ENCODE assay signal across 16 mouse cellular contexts in the genomic region with DNA sequence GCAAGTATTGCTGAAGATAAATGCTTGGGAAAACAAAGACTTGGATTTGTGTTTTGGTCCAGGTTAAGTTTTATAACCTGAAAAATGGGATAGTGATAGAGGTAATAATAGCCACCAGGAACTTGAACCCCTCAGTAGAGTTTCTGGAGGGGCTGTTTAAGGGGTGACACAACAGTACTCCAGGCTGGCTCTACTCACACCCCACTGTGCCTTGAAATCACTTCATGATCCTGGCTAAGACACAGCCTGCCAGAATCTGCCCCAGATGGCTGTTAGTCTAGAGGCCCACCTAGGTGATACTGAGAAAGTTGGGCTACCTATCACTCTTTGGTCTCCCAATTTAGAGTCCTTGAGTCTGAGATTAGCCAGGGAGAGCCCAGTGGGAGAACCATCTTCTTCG. TPM values are rescaled to one million over a fixed set of nuclear protein-coding genes. Genes with fewer than 3 reads are reported as not detected.
A peak's percentile ranks its signal among the peaks of the same experiment; 100 is the strongest.
DNase-seq lines count a peak whose midpoint lies in the region; ATAC-seq and TF ChIP-seq lines count a peak whose summit lies in the region.
"Had no signal": no experiment of that assay in that cellular context is flagged by ENCODE, and none has a peak within 500 bp of the region (broad histone marks: within the 10 kb centered on the region; RNA-seq: fewer than 3 reads in every experiment).

No protein-coding gene starts in this region.

- 33% methylated on average over 1 of the region's 1 CpGs for WGBS in embryonic facial prominence, embryonic 14.5 days
- WGBS in hindbrain, embryonic 13.5 days: 79% methylated on average over 1 of the region's 1 CpGs
- WGBS in midbrain, embryonic 15.5 days: 77% methylated on average over 1 of the region's 1 CpGs
- WGBS in heart, embryonic 10.5 days: 38% methylated on average over 1 of the region's 1 CpGs

- TF ChIP-seq CTCF in cortical plate, adult 2 months (IDR thresholded peaks at IDR 0.05; ENCODE audit: extremely low read depth, insufficient read depth, low read length): no peak

- H3K4me3 ChIP-seq in cortical plate, adult 2 months (ENCODE audit: insufficient read depth, low read length): peak overlapping the region; percentile 91
- H3K4me3 ChIP-seq in embryonic facial prominence, embryonic 14.5 days (ENCODE audit: low read depth, low read length): no peak overlapping the region
- H3K4me3 ChIP-seq in hindbrain, embryonic 13.5 days: peak overlapping the region; percentile 91
- peak overlapping the region; percentile 72 for H3K4me3 ChIP-seq in midbrain, embryonic 15.5 days
- H3K4me3 ChIP-seq in heart, embryonic 10.5 days: no peak overlapping the region

- TF ChIP-seq POLR2A in cortical plate, adult 2 months (IDR thresholded peaks at IDR 0.05; ENCODE audit: extremely low read depth, insufficient read depth, low read length): no peak

- no peak overlapping the region for H3K27ac ChIP-seq in cortical plate, adult 2 months (ENCODE audit: insufficient read depth, low read length)
- H3K27ac ChIP-seq in embryonic facial prominence, embryonic 14.5 days (replicated peaks; ENCODE audit: low read depth, low read length): no peak overlapping the region
- 0 out of 2 replicates have a peak overlapping the region, but pooled peaks have one; percentile 94 for H3K27ac ChIP-seq in hindbrain, embryonic 13.5 days
- H3K27ac ChIP-seq in midbrain, embryonic 15.5 days: peak overlapping the region; percentile 87
- H3K27ac ChIP-seq in heart, embryonic 10.5 days: no peak overlapping the region
- H3K27ac ChIP-seq: embryonic facial prominence, embryonic 15.5 days; heart, embryonic 13.5 days; limb, embryonic 10.5 days had no signal

- no peaks in the 10 kb centered on the region for H3K36me3 ChIP-seq in embryonic facial prominence, embryonic 14.5 days (ENCODE audit: control insufficient read depth, insufficient read depth, low read length)
- H3K36me3 ChIP-seq in hindbrain, embryonic 13.5 days: peaks cover 15% of the 10 kb centered on the region
- no peaks in the 10 kb centered on the region for H3K36me3 ChIP-seq in midbrain, embryonic 15.5 days (replicated peaks)
- no peaks in the 10 kb centered on the region for H3K36me3 ChIP-seq in heart, embryonic 10.5 days
- H3K36me3 ChIP-seq: embryonic facial prominence, embryonic 15.5 days; heart, embryonic 13.5 days; limb, embryonic 10.5 days had no signal

- ATAC-seq in embryonic facial prominence, embryonic 14.5 days (ENCODE audit: low read depth): no peak
- no peak for ATAC-seq in hindbrain, embryonic 13.5 days (ENCODE audit: low FRiP score)
- ATAC-seq in midbrain, embryonic 15.5 days (replicated peaks): no peak

- H3K4me2 ChIP-seq in embryonic facial prominence, embryonic 14.5 days (ENCODE audit: low read depth, low read length): peak overlapping the region; percentile 46; the same call in 1 of the 2 replicates
- H3K4me2 ChIP-seq in hindbrain, embryonic 13.5 days: peak overlapping the region; percentile 75
- peak overlapping the region; percentile 65 for H3K4me2 ChIP-seq in midbrain, embryonic 15.5 days

- no peak for DNase-seq in embryonic facial prominence, embryonic 14.5 days (ENCODE audit: low spot score)
- no peak for DNase-seq in heart, embryonic 10.5 days (ENCODE audit: low spot score)
- no peak for DNase-seq in thymus, postnatal 36 days
- no peak for DNase-seq in heart, adult 8-10 months (ENCODE audit: low spot score)
- DNase-seq: layer of hippocampus, adult 9-11 months had no signal

- H3K4me1 ChIP-seq in cortical plate, adult 2 months (ENCODE audit: control insufficient read depth, insufficient read depth, low read length): peaks cover 8% of the 10 kb centered on the region; the same call in 1 of the 2 replicates
- no peaks in the 10 kb centered on the region for H3K4me1 ChIP-seq in embryonic facial prominence, embryonic 14.5 days (ENCODE audit: control insufficient read depth, insufficient read depth, low read length)
- H3K4me1 ChIP-seq in hindbrain, embryonic 13.5 days (replicated peaks): peaks cover 54% of the 10 kb centered on the region
- H3K4me1 ChIP-seq in midbrain, embryonic 15.5 days: peaks cover 32% of the 10 kb centered on the region
- H3K4me1 ChIP-seq in heart, embryonic 10.5 days: peaks cover 9% of the 10 kb centered on the region

- H3K9ac ChIP-seq in embryonic facial prominence, embryonic 14.5 days (ENCODE audit: low read depth, low read length): no peak overlapping the region
- peak overlapping the region; percentile 96 for H3K9ac ChIP-seq in hindbrain, embryonic 13.5 days
- peak overlapping the region; percentile 81 for H3K9ac ChIP-seq in midbrain, embryonic 15.5 days
- H3K9ac ChIP-seq: embryonic facial prominence, embryonic 15.5 days; heart, embryonic 13.5 days had no signal

- peaks cover 27% of the 10 kb centered on the region for H3K27me3 ChIP-seq in embryonic facial prominence, embryonic 14.5 days (replicated peaks; ENCODE audit: control insufficient read depth, insufficient read depth, low read length)
- H3K27me3 ChIP-seq in hindbrain, embryonic 13.5 days: no peaks in the 10 kb centered on the region
- no peaks in the 10 kb centered on the region for H3K27me3 ChIP-seq in midbrain, embryonic 15.5 days (replicated peaks)
- peaks cover 46% of the 10 kb centered on the region for H3K27me3 ChIP-seq in heart, embryonic 10.5 days (ENCODE audit: insufficient read depth, poor library complexity, severe bottlenecking)

- no peaks in the 10 kb centered on the region for H3K9me3 ChIP-seq in embryonic facial prominence, embryonic 14.5 days (ENCODE audit: control insufficient read depth, low read length)
- no peaks in the 10 kb centered on the region for H3K9me3 ChIP-seq in hindbrain, embryonic 13.5 days
- H3K9me3 ChIP-seq in midbrain, embryonic 15.5 days: no peaks in the 10 kb centered on the region
- no peaks in the 10 kb centered on the region for H3K9me3 ChIP-seq in heart, embryonic 10.5 days
- H3K9me3 ChIP-seq: embryonic facial prominence, embryonic 15.5 days; heart, embryonic 13.5 days; limb, embryonic 10.5 days had no signal

RNA-seq across cellular contexts. Expression of a gene that starts 1.2 kb away (rescaled TPM):
- 96.6 and 99.8 TPM in 2 replicates for polyA plus RNA-seq in cortical plate, adult 2 months (2012; rRNA removed)
- polyA plus RNA-seq in embryonic facial prominence, embryonic 14.5 days (2014; fragmentation: Nextera tagmentation; extraction: Ambion mirVana): 6.2 and 6.9 TPM in 2 replicates
- 121 and 129 TPM in 2 replicates for polyA plus RNA-seq in hindbrain, embryonic 13.5 days (2015; fragmentation: Nextera tagmentation; extraction: Ambion mirVana)
- polyA plus RNA-seq in midbrain, embryonic 15.5 days (2015; fragmentation: Nextera tagmentation; extraction: Ambion mirVana): 145 and 146 TPM in 2 replicates
- polyA plus RNA-seq in heart, embryonic 10.5 days (2016; fragmentation: Nextera tagmentation; extraction: Ambion mirVana): 0.21 and 1.1 TPM in 2 replicates
- total RNA-seq in heart, adult 8-10 months (2022): not detected
- total RNA-seq: CH12.LX; neutrophil, adult 5-6 weeks had no signal

RNA-seq across cellular contexts. Expression of a gene that starts 15.0 kb away (rescaled TPM):
- polyA plus RNA-seq in cortical plate, adult 2 months (2012; rRNA removed): 22.2 and 23.4 TPM in 2 replicates
- 79.0 and 82.1 TPM in 2 replicates for polyA plus RNA-seq in embryonic facial prominence, embryonic 14.5 days (2014; fragmentation: Nextera tagmentation; extraction: Ambion mirVana)
- polyA plus RNA-seq in hindbrain, embryonic 13.5 days (2015; fragmentation: Nextera tagmentation; extraction: Ambion mirVana): 75.0 and 76.2 TPM in 2 replicates
- polyA plus RNA-seq in midbrain, embryonic 15.5 days (2015; fragmentation: Nextera tagmentation; extraction: Ambion mirVana): 73.1 and 78.7 TPM in 2 replicates
- polyA plus RNA-seq in heart, embryonic 10.5 days (2016; fragmentation: Nextera tagmentation; extraction: Ambion mirVana): 65.0 and 74.3 TPM in 2 replicates
- 10 to 100 TPM; 19.4 to 21.8 (median 20.3) TPM for total RNA-seq in heart, adult 8-10 months (2022)

RNA-seq across cellular contexts. Expression of a gene that starts 32.9 kb away (rescaled TPM):
- polyA plus RNA-seq in cortical plate, adult 2 months (2012; rRNA removed): 11.5 and 12.3 TPM in 2 replicates
- polyA plus RNA-seq in embryonic facial prominence, embryonic 14.5 days (2014; fragmentation: Nextera tagmentation; extraction: Ambion mirVana): 11.3 and 12.6 TPM in 2 replicates
- 14.0 and 14.1 TPM in 2 replicates for polyA plus RNA-seq in hindbrain, embryonic 13.5 days (2015; fragmentation: Nextera tagmentation; extraction: Ambion mirVana)
- 16.5 and 17.0 TPM in 2 replicates for polyA plus RNA-seq in midbrain, embryonic 15.5 days (2015; fragmentation: Nextera tagmentation; extraction: Ambion mirVana)
- 13.0 and 19.2 TPM in 2 replicates for polyA plus RNA-seq in heart, embryonic 10.5 days (2016; fragmentation: Nextera tagmentation; extraction: Ambion mirVana)
- total RNA-seq in heart, adult 8-10 months (2022): 100 to 1,000 TPM; 197 to 218 (median 209) TPM

RNA-seq across cellular contexts. Expression of a gene that starts 41.7 kb away (rescaled TPM):
- polyA plus RNA-seq in cortical plate, adult 2 months (2012; rRNA removed): 0.61 and 0.79 TPM in 2 replicates
- 3.5 and 4.1 TPM in 2 replicates for polyA plus RNA-seq in embryonic facial prominence, embryonic 14.5 days (2014; fragmentation: Nextera tagmentation; extraction: Ambion mirVana)
- 0.38 and 0.49 TPM in 2 replicates for polyA plus RNA-seq in hindbrain, embryonic 13.5 days (2015; fragmentation: Nextera tagmentation; extraction: Ambion mirVana)
- 0.93 and 0.94 TPM in 2 replicates for polyA plus RNA-seq in midbrain, embryonic 15.5 days (2015; fragmentation: Nextera tagmentation; extraction: Ambion mirVana)
- 32.5 and 43.7 TPM in 2 replicates for polyA plus RNA-seq in heart, embryonic 10.5 days (2016; fragmentation: Nextera tagmentation; extraction: Ambion mirVana)
- total RNA-seq in heart, adult 8-10 months (2022): 100 to 1,000 TPM; 423 to 464 (median 433) TPM
- total RNA-seq: CH12.LX; neutrophil, adult 5-6 weeks had no signal

RNA-seq across cellular contexts. Expression of a gene that starts 52.6 kb away (rescaled TPM):
- polyA plus RNA-seq in cortical plate, adult 2 months (2012; rRNA removed): 0.09 TPM in 1 of 2 replicates, not detected in the other
- polyA plus RNA-seq in embryonic facial prominence, embryonic 14.5 days (2014; fragmentation: Nextera tagmentation; extraction: Ambion mirVana): 0.15 and 0.25 TPM in 2 replicates
- polyA plus RNA-seq in hindbrain, embryonic 13.5 days (2015; fragmentation: Nextera tagmentation; extraction: Ambion mirVana): not detected in 2 replicates
- polyA plus RNA-seq in midbrain, embryonic 15.5 days (2015; fragmentation: Nextera tagmentation; extraction: Ambion mirVana): not detected in 2 replicates
- polyA plus RNA-seq in heart, embryonic 10.5 days (2016; fragmentation: Nextera tagmentation; extraction: Ambion mirVana): 0.20 TPM in 1 of 2 replicates, not detected in the other
- total RNA-seq in heart, adult 8-10 months (2022): not detected
- total RNA-seq: adrenal gland, postnatal 25 days; CH12.LX; neutrophil, adult 5-6 weeks had no signal
- polyA plus RNA-seq: heart, embryonic 13.5 days; limb, embryonic 10.5 days; liver, embryonic 16.5 days; urinary bladder, adult 2 months had no signal

Comparison
In these comparisons a context has a peak if more than half of its experiments do, and no peak if none do; other contexts are left out.
1. H3K27ac ChIP-seq: peak in hindbrain, embryonic 13.5 days (single experiment) and midbrain, embryonic 15.5 days (single experiment); none in cortical plate, adult 2 months (single experiment), embryonic facial prominence, embryonic 14.5 days (single experiment) and heart, embryonic 10.5 days (single experiment).
2. H3K4me3 ChIP-seq: peak in cortical plate, adult 2 months (single experiment), hindbrain, embryonic 13.5 days (single experiment) and midbrain, embryonic 15.5 days (single experiment); none in embryonic facial prominence, embryonic 14.5 days (single experiment) and heart, embryonic 10.5 days (single experiment).
3. RNA of a gene that starts 1.2 kb away (polyA plus RNA-seq): 145 to 146 TPM in midbrain, embryonic 15.5 days, 121 to 129 TPM in hindbrain, embryonic 13.5 days and 96.6 to 99.8 TPM in cortical plate, adult 2 months; 6.2 to 6.9 TPM in embryonic facial prominence, embryonic 14.5 days and 0.21 to 1.1 TPM in heart, embryonic 10.5 days; every median in the first group is over 10 times any median in the second.
4. Peak in every context shown above with its lines, with median percentiles within 50 percentile points of each other: H3K4me2 ChIP-seq.